In the genomic region with DNA sequence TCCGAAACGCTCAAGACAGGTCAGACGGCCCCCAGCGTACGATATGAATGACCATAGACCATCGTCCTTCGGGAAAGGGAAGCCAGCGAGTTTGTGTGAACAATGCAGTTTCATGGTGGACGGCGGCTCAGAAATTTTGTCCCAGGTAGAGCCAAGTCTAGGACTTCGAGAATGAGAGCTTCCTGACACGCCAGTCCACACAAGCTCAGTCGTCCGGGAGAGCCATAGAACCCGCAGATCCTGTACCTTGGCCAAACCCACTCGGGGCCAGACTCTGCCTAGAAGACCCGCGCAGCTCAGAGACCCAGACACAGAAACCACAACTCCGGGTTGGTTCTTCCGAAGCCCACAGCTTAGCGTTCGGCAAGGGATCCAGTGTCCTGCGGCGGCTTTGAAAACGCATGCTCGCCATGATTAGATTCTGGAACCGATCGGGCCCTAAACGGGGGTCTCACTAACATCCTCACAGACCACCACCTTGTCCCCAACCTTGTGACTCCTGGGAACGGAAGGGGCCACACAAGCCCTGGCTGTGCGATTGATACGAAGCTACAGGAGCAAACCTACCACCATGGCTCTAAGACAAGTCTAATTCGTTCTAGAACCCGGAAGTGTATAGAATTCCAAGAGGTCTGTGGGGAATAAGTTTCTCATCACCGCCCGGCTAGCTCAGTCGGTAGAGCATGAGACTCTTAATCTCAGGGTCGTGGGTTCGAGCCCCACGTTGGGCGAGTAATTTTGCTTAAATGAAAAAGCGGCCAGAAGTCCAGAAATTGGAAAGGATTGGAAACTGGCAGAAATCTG, we compare ENCODE assay signal across 8 mouse cellular contexts. TPM values are rescaled to one million over a fixed set of nuclear protein-coding genes. Genes with fewer than 3 reads are reported as not detected.
DNase-seq lines count a peak whose midpoint lies in the region; ATAC-seq lines count a peak whose summit lies in the region.

No protein-coding gene starts in this region.

- H3K4me3 ChIP-seq in embryonic facial prominence, embryonic 12.5 days = peak overlapping the region; percentile 64
- peak overlapping the region; percentile 80 for H3K4me3 ChIP-seq in midbrain, embryonic 10.5 days

- H3K4me1 ChIP-seq in embryonic facial prominence, embryonic 12.5 days = peaks cover 19% of the 10 kb centered on the region; the same call in 1 of the 2 replicates
- peaks cover 38% of the 10 kb centered on the region for H3K4me1 ChIP-seq in midbrain, embryonic 10.5 days

- intact Hi-C loops in left cerebral cortex, postnatal 4 days (cut with DNase I) = loop anchor here (10.0 kb wide), 1 partner anchor 352 kb away; a partner anchor contains a TSS

- peak; percentile 92 for DNase-seq in adrenal gland, postnatal 10 days
- peak; percentile 97 for DNase-seq in heart, adult 11 months
- peak; percentile 74 for DNase-seq in kidney, adult 11 months
- DNase-seq in left cerebral cortex, postnatal 4 days = peak; percentile 72
- peak; percentile 89 for DNase-seq in midbrain, embryonic 10.5 days (ENCODE audit: low spot score)
- DNase-seq in right cerebral cortex, postnatal 25 days = peak; percentile 88
- DNase-seq in yolk sac, embryonic 10.5 days (ENCODE audit: low spot score) = peak; percentile 92

- H3K36me3 ChIP-seq in embryonic facial prominence, embryonic 12.5 days = no peaks in the 10 kb centered on the region
- H3K36me3 ChIP-seq in midbrain, embryonic 10.5 days = no peaks in the 10 kb centered on the region

- peaks cover 4% of the 10 kb centered on the region; the same call in 1 of the 2 replicates for H3K27me3 ChIP-seq in embryonic facial prominence, embryonic 12.5 days
- peaks cover 14% of the 10 kb centered on the region for H3K27me3 ChIP-seq in midbrain, embryonic 10.5 days (ENCODE audit: low read depth, poor library complexity, severe bottlenecking)

- H3K9me3 ChIP-seq in embryonic facial prominence, embryonic 12.5 days = no peaks in the 10 kb centered on the region
- no peaks in the 10 kb centered on the region for H3K9me3 ChIP-seq in midbrain, embryonic 10.5 days (replicated peaks)

- no peak for ATAC-seq in embryonic facial prominence, embryonic 12.5 days (ENCODE audit: insufficient number of reproducible peaks, insufficient read depth, low FRiP score, low TSS enrichment)

- peak overlapping the region; percentile 42 for H3K27ac ChIP-seq in embryonic facial prominence, embryonic 12.5 days
- H3K27ac ChIP-seq in midbrain, embryonic 10.5 days (replicated peaks) = peak overlapping the region; percentile 82

- whole genome bisulfite sequencing in embryonic facial prominence, embryonic 12.5 days = 1% methylated on average over 42 of the region's 42 CpGs
- WGBS in midbrain, embryonic 10.5 days = under 1% methylated on average over 42 of the region's 42 CpGs

- peak overlapping the region; percentile 50 for H3K9ac ChIP-seq in embryonic facial prominence, embryonic 12.5 days

- peak overlapping the region; percentile 54 for H3K4me2 ChIP-seq in embryonic facial prominence, embryonic 12.5 days (replicated peaks)

RNA-seq across cellular contexts. Expression of a gene that starts 17.1 kb away (rescaled TPM):
- total RNA-seq in adrenal gland, postnatal 10 days (2021) = 1 to 10 TPM; 7.9 to 8.0 TPM
- polyA plus RNA-seq in embryonic facial prominence, embryonic 12.5 days (2016; fragmentation: Nextera tagmentation; extraction: Ambion mirVana) = 24.3 and 26.8 TPM in 2 replicates
- total RNA-seq in left cerebral cortex, postnatal 4 days (2021) = 1 to 10 TPM; 6.4 to 7.3 TPM
- 27.5 and 28.7 TPM in 2 replicates for polyA plus RNA-seq in midbrain, embryonic 10.5 days (2016; fragmentation: Nextera tagmentation; extraction: Ambion mirVana)

RNA-seq across cellular contexts. Expression of a gene that starts 52.4 kb away (rescaled TPM):
- total RNA-seq in adrenal gland, postnatal 10 days (2021) = 10 to 100 TPM; 10.6 to 12.5 TPM
- 23.8 and 24.1 TPM in 2 replicates for polyA plus RNA-seq in embryonic facial prominence, embryonic 12.5 days (2016; fragmentation: Nextera tagmentation; extraction: Ambion mirVana)
- total RNA-seq in left cerebral cortex, postnatal 4 days (2021) = 10 to 100 TPM; 42.1 to 42.4 TPM
- polyA plus RNA-seq in midbrain, embryonic 10.5 days (2016; fragmentation: Nextera tagmentation; extraction: Ambion mirVana) = 19.8 and 25.7 TPM in 2 replicates

RNA-seq across cellular contexts. Expression of a gene that starts 53.8 kb away (rescaled TPM):
- total RNA-seq in adrenal gland, postnatal 10 days (2021) = not detected
- 0.20 and 0.67 TPM in 2 replicates for polyA plus RNA-seq in embryonic facial prominence, embryonic 12.5 days (2016; fragmentation: Nextera tagmentation; extraction: Ambion mirVana)
- not detected for total RNA-seq in left cerebral cortex, postnatal 4 days (2021)
- 0.12 and 0.19 TPM in 2 replicates for polyA plus RNA-seq in midbrain, embryonic 10.5 days (2016; fragmentation: Nextera tagmentation; extraction: Ambion mirVana)
